Mouse (Mus musculus) testis, adult 2 months (tissue): ENCODE results near the gene Retnla.

ENCODE experiments used
- CTCF ChIP-seq: fragments of 200-500 bp; IDR thresholded peaks from 2 replicates; pipeline ENCODE4 v1.5.1; 2012; ENCODE audit warnings: low read depth, mild to moderate bottlenecking, inconsistent platforms, low read length, moderate library complexity; ENCODE audit not compliant: control insufficient read depth, insufficient read depth, insufficient replicate concordance
- POLR2A ChIP-seq: fragments of 200-500 bp; IDR thresholded peaks from 2 replicates; pipeline ENCODE4 v1.6.1; 2012; ENCODE audit warnings: low read depth, mild to moderate bottlenecking, inconsistent platforms, low read length, moderate library complexity; ENCODE audit not compliant: control insufficient read depth

GRCm38 (mm10) chr16:48832055-48832454, 10.3 kb upstream of the Retnla start:
- no peak for TF ChIP-seq POLR2A
- TF ChIP-seq CTCF = no peak
